Mouse (Mus musculus) testis, postnatal 14 days (tissue): ENCODE results near the gene Rarb.

Experiments
- DNase-seq: peaks from one replicate; pipeline ENCODE4 v3.0.0; 2021; ENCODE audit warnings: low spot score

The Rarb gene

GRCm38 (mm10) chr14:16434396-16435171, 384.4 kb downstream of the Rarb start:
- DNase-seq: no peak

- no peak for DNase-seq
Observed at GRCm38 (mm10) chr14:16433206-16433605, 385.8 kb downstream of the Rarb start.

- DNase-seq: no peak
Observed at GRCm38 (mm10) chr14:16432550-16432949, 386.4 kb downstream of the Rarb start.

GRCm38 (mm10) chr14:16431941-16432499, 386.9 kb downstream of the Rarb start:
- no peak for DNase-seq

DNA sequence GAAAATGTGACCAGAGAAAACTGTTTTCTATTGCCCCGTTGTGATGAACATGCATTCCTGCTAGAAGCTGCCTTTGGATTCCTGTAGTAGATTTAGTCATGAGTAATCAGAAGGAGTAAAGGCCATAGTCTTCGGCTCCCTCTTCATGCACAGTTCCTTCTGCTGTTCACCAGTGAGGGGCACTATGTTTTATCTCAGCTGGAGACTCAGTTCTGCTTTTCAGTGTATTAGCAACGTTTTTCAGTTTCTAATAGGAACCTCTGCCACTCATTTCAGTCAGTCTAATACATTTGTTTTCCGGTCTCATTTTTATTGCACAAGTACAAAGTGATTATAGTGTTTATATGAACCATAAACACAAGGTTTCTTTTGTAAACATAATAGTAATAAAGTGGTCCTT, 391.4 kb downstream of the Rarb start:
- DNase-seq: no peak

DNA sequence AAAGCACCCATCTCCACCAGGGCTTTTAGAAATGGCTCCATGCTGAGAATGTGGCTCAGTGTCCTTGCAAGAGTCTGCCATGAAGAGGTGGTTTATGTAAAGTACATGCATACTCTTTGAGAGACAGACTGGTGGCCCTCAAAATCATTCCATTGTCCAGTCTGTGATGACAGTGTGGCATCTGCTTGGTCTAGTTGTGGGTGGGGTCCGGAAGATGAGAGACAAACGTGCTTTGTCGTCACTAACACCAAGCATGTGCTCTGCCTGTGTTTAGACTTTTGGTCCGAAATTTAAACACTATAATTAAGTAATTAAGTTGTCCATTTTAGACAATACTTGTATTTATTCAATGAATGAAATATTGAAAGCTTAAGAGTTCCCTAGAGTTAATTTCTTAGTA, 404.8 kb downstream of the Rarb start:
- no peak for DNase-seq

GRCm38 (mm10) chr14:16405187-16405586, 413.8 kb downstream of the Rarb start:
- no peak for DNase-seq

DNA sequence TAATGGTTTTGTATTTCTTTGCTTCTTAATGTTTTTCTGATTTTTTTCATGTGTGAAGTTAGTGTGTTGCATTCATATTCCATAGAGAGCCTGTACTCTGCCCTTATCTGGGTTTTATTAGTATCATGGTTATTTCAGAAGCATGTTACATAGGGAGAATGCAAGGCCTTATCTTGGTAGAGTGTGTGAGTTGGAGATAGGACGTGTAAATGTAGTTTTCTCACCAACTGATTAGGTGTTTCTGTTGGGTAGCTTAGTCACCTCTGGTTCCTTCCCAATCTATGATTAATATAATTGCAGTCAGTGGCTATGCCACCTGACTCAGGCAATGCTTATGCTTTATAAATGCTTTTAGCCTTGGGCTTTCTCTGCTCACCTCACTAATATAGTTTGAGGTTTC, 434.2 kb downstream of the Rarb start:
- DNase-seq: no peak
